Mouse (Mus musculus) kidney, adult 2 months (tissue): ENCODE data around the gene Foxp1.

Source experiments
- CTCF ChIP-seq: fragments of 200-500 bp; conservative IDR thresholded peaks from 2 replicates; pipeline ENCODE4 v1.5.1; 2011; ENCODE audit warnings: low read depth, mild to moderate bottlenecking, control low read depth, low read length, moderate library complexity, mixed read lengths; ENCODE audit not compliant: insufficient read depth, insufficient read length
- POLR2A ChIP-seq: fragments of 200-500 bp; IDR thresholded peaks from one replicate; pipeline ENCODE4 v1.6.1; 2011; ENCODE audit warnings: low read depth, low read length, control low read depth

GRCm38 (mm10) chr6:99502314-99502713 is 20.2 kb downstream of the Foxp1 start:
- TF ChIP-seq CTCF (0 out of 2 replicates have a peak, but pooled peaks have one; percentile 4), POLR2A (no peak)
